Mouse (Mus musculus): ENCODE data around the gene Pdzd2. TPM values are rescaled to one million over a fixed set of nuclear protein-coding genes. Genes with fewer than 3 reads are reported as not detected.

The Pdzd2 gene
- polyA plus RNA-seq, 1 experiment from 2014 or later, result 19.1 TPM

DNA sequence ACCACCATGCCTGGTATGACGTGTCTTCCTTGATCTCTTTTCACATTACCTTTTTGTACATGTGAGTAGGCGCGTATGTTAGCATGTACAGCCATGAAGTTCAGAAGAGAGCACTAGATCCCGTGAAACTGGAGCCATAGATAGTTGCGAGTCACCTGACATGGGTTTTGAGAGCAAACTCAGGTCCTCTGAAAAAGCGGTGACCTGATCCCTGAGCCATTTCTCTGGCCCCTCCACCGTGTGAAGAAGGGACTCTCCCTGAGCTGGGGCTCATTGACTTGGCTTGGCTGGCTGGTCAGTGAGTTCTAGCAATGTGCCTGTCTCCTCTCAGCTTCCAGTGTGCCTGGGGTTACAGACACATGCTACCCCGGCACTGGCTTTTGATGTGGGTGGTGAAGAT lies 102.2 kb downstream of the Pdzd2 start:
- 84% methylated on average over 8 of the region's 8 CpGs for WGBS
- H3K4me2 ChIP-seq (ENCODE audit: low read length), result no peak overlapping the region

DNA sequence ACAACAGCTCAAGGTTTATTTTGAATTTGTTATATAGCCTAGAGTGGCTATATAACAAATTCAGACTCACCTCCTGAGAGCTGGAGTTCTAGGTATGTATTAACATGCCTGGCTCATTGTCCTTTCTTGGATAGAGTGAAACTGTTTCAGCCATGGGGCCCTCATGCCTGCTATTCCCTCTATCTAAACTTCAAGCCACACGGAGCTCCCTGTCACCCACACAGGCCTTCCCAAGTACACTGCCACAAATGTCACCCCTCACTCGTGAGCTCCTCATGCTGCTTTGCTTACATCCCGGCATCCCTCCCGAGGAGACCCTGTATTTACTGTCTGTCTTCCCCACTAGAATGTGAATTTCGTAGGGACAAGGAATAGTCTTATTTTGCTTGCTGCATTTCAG lies 103.3 kb downstream of the Pdzd2 start:
- no peak overlapping the region for H3K9ac ChIP-seq (ENCODE audit: low read depth, low read length)
- no peak overlapping the region for H3K4me2 ChIP-seq (ENCODE audit: low read length)
- no peaks in the 10 kb centered on the region for H3K36me3 ChIP-seq (ENCODE audit: insufficient read depth, low read length)
- no peaks in the 10 kb centered on the region for H3K9me3 ChIP-seq (replicated peaks; ENCODE audit: low read length)
- no peak overlapping the region for H3K4me3 ChIP-seq (replicated peaks; ENCODE audit: low read depth, low read length)
- ATAC-seq (replicated peaks; ENCODE audit: low FRiP score, low read depth) (no peak), DNase-seq (ENCODE audit: low spot score) (no peak)
- no peaks in the 10 kb centered on the region for H3K27me3 ChIP-seq (ENCODE audit: insufficient read depth, low read length)
- no peak for TF ChIP-seq CTCF (IDR thresholded peaks at IDR 0.05; ENCODE audit: low read depth)
- H3K27ac ChIP-seq, result no peak overlapping the region
- 89% methylated on average over 5 of the region's 5 CpGs for WGBS
- H3K4me1 ChIP-seq (replicated peaks; ENCODE audit: insufficient read depth, low read length), result no peaks in the 10 kb centered on the region

More for the DNA sequence above, 102.2 kb downstream of the Pdzd2 start:
- no peaks in the 10 kb centered on the region for H3K27me3 ChIP-seq (ENCODE audit: insufficient read depth, low read length)
- H3K9ac ChIP-seq (ENCODE audit: low read depth, low read length), result no peak overlapping the region
- no peaks in the 10 kb centered on the region for H3K4me1 ChIP-seq (replicated peaks; ENCODE audit: insufficient read depth, low read length)
- no peak overlapping the region for H3K27ac ChIP-seq
- ATAC-seq (replicated peaks; ENCODE audit: low FRiP score, low read depth), result no peak
- DNase-seq (ENCODE audit: low spot score), result no peak
- TF ChIP-seq CTCF (IDR thresholded peaks at IDR 0.05; ENCODE audit: low read depth), result no peak
- no peaks in the 10 kb centered on the region for H3K9me3 ChIP-seq (replicated peaks; ENCODE audit: low read length)
- H3K4me3 ChIP-seq (replicated peaks; ENCODE audit: low read depth, low read length), result no peak overlapping the region
- no peaks in the 10 kb centered on the region for H3K36me3 ChIP-seq (ENCODE audit: insufficient read depth, low read length)

DNA sequence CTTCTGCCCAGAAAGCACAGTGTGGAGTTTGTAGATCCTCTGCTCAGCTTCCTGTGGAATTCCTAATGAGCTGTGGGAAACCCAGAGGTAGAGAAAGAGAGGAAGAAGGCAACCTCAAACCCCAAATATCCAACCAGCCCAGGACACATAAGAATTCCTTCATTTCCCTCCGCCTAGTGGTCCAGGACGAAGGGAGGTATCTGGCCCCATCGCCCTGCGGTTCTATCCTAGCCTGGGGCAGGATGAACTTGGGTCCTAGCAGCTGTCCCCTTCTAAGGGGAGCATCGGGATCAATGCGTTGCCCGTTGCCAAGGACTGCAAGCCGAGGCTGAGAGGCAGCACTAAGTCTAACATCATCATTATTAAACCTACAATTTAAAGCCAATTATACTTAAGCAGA lies 104.8 kb downstream of the Pdzd2 start:
- no peaks in the 10 kb centered on the region for H3K9me3 ChIP-seq (replicated peaks; ENCODE audit: low read length)
- H3K4me1 ChIP-seq (replicated peaks; ENCODE audit: insufficient read depth, low read length), result 0 out of 2 replicates have a peak, but pooled peaks cover 5% of the 10 kb centered on the region
- no peaks in the 10 kb centered on the region for H3K36me3 ChIP-seq (ENCODE audit: insufficient read depth, low read length)
- H3K27me3 ChIP-seq (ENCODE audit: insufficient read depth, low read length), result no peaks in the 10 kb centered on the region
- ATAC-seq (replicated peaks; ENCODE audit: low FRiP score, low read depth) (no peak), DNase-seq (ENCODE audit: low spot score) (no peak)
- no peak for TF ChIP-seq CTCF (IDR thresholded peaks at IDR 0.05; ENCODE audit: low read depth)
- 83% methylated on average over 8 of the region's 8 CpGs for WGBS
- H3K4me2 ChIP-seq (ENCODE audit: low read length), result no peak overlapping the region
- H3K4me3 ChIP-seq (replicated peaks; ENCODE audit: low read depth, low read length), result no peak overlapping the region
- H3K27ac ChIP-seq, result no peak overlapping the region
- H3K9ac ChIP-seq (ENCODE audit: low read depth, low read length), result no peak overlapping the region

DNA sequence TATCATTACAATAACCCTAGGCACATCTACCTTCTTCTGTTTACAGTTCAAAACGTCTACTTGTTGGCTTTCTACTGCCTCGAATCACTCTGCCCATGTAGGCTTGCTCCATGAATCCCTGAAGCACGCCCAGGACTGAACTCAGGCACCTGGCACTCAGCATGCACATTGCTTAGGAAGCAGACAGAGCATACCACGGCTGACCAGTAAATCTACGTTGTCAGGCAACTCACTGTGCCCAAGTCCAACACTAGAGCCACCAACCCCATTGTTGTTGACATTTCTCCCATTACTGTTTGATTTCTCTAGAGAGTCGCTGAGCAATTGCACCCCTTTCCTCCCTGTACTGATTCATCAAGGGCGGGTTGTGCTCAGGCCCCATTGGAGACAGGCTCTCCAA lies 110.6 kb downstream of the Pdzd2 start:
- no peak overlapping the region for H3K4me3 ChIP-seq (replicated peaks; ENCODE audit: low read depth, low read length)
- 72% methylated on average over 7 of the region's 7 CpGs for WGBS
- H3K9ac ChIP-seq (ENCODE audit: low read depth, low read length), result no peak overlapping the region
- no peak overlapping the region for H3K4me2 ChIP-seq (ENCODE audit: low read length)
- DNase-seq (ENCODE audit: low spot score), result no peak
- no peaks in the 10 kb centered on the region for H3K36me3 ChIP-seq (ENCODE audit: insufficient read depth, low read length)
- H3K9me3 ChIP-seq (replicated peaks; ENCODE audit: low read length), result no peaks in the 10 kb centered on the region
- no peak for TF ChIP-seq CTCF (IDR thresholded peaks at IDR 0.05; ENCODE audit: low read depth)
- 0 out of 2 replicates have a peak, but pooled peaks cover 5% of the 10 kb centered on the region for H3K4me1 ChIP-seq (replicated peaks; ENCODE audit: insufficient read depth, low read length)
- no peak overlapping the region for H3K27ac ChIP-seq
- H3K27me3 ChIP-seq (ENCODE audit: insufficient read depth, low read length), result no peaks in the 10 kb centered on the region
- ATAC-seq (replicated peaks; ENCODE audit: low FRiP score, low read depth), result no peak

DNA sequence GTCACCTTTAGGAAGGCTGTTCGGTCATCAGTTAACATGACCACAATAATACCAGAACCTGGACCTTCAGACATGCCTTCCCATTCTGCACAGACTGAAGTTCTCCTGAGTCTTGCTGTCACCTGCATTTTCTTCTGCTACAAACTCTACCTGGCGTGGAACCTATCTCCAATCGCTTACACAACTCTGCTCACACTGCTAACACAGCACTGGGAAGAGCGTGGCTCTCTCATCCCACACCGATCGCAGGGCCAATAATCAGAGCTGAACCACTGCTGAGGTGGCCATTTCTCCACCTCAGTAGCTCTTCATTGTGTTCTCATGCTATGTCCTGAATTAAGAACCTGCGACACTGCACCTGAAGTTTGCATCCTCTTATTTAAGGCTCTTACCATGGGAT lies 111.3 kb downstream of the Pdzd2 start:
- Histone ChIP-seq H3K9me3 (replicated peaks; ENCODE audit: low read length) (no peaks in the 10 kb centered on the region), H3K36me3 (ENCODE audit: insufficient read depth, low read length) (no peaks in the 10 kb centered on the region), H3K4me1 (replicated peaks; ENCODE audit: insufficient read depth, low read length) (0 out of 2 replicates have a peak, but pooled peaks cover 5% of the 10 kb centered on the region), H3K4me3 (replicated peaks; ENCODE audit: low read depth, low read length) (no peak overlapping the region), H3K4me2 (ENCODE audit: low read length) (no peak overlapping the region), H3K9ac (ENCODE audit: low read depth, low read length) (no peak overlapping the region), H3K27ac (no peak overlapping the region), H3K27me3 (ENCODE audit: insufficient read depth, low read length) (no peaks in the 10 kb centered on the region)
- TF ChIP-seq CTCF (IDR thresholded peaks at IDR 0.05; ENCODE audit: low read depth), result no peak
- WGBS, result 96% methylated on average over 7 of the region's 7 CpGs
- DNase-seq (ENCODE audit: low spot score) (no peak), ATAC-seq (replicated peaks; ENCODE audit: low FRiP score, low read depth) (no peak)

DNA sequence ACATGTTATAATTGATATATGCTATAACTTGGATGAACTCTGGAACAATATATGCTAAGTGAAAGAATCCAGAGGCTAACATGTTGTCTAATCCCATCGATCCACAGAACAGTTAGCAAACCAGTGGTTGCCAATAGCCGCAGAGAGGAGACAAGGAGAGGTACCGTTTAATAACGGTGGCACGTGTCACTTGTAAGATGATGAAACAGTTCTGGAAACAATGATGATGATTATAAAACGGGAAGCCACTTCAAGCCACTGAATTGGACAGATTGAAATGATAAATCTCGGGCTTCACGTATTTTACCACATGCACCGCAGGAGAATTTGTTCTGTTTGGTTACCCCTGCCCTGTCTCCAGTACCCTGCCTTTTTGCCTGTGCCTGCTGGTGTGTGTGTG lies 112.8 kb downstream of the Pdzd2 start:
- Histone ChIP-seq H3K4me2 (ENCODE audit: low read length) (no peak overlapping the region), H3K9ac (ENCODE audit: low read depth, low read length) (no peak overlapping the region), H3K27ac (no peak overlapping the region), H3K4me1 (replicated peaks; ENCODE audit: insufficient read depth, low read length) (0 out of 2 replicates have a peak, but pooled peaks cover 5% of the 10 kb centered on the region), H3K4me3 (replicated peaks; ENCODE audit: low read depth, low read length) (no peak overlapping the region), H3K27me3 (ENCODE audit: insufficient read depth, low read length) (no peaks in the 10 kb centered on the region), H3K9me3 (replicated peaks; ENCODE audit: low read length) (no peaks in the 10 kb centered on the region), H3K36me3 (ENCODE audit: insufficient read depth, low read length) (no peaks in the 10 kb centered on the region)
- no peak for ATAC-seq (replicated peaks; ENCODE audit: low FRiP score, low read depth)
- TF ChIP-seq CTCF (IDR thresholded peaks at IDR 0.05; ENCODE audit: low read depth), result no peak
- 89% methylated on average over 9 of the region's 9 CpGs for WGBS
- DNase-seq (ENCODE audit: low spot score), result no peak

DNA sequence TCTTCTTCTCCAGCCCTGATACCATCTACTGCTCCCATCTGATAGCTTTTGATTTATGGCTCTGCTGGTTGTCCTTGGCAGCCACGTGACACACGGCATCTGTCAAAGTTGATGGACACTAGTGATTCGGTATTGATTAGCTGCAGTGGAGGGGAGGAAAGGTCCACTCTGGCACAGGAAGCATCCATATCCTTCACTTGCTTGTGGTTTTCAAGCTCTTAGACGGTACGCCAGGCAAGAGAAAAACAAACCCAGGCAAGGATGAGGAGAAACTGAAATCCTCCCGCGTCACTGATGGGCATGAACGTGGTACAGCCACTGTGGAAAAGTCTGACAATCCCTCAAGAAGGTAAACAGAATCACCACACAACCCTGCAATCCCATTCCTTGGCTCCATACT lies 113.6 kb downstream of the Pdzd2 start:
- no peak overlapping the region for H3K4me3 ChIP-seq (replicated peaks; ENCODE audit: low read depth, low read length)
- no peaks in the 10 kb centered on the region for H3K27me3 ChIP-seq (ENCODE audit: insufficient read depth, low read length)
- WGBS, result 72% methylated on average over 8 of the region's 8 CpGs
- ATAC-seq (replicated peaks; ENCODE audit: low FRiP score, low read depth), result no peak
- no peak overlapping the region for H3K9ac ChIP-seq (ENCODE audit: low read depth, low read length)
- DNase-seq (ENCODE audit: low spot score), result no peak
- TF ChIP-seq CTCF (IDR thresholded peaks at IDR 0.05; ENCODE audit: low read depth), result no peak
- no peak overlapping the region for H3K27ac ChIP-seq
- no peaks in the 10 kb centered on the region for H3K36me3 ChIP-seq (ENCODE audit: insufficient read depth, low read length)
- no peaks in the 10 kb centered on the region for H3K9me3 ChIP-seq (replicated peaks; ENCODE audit: low read length)
- no peak overlapping the region for H3K4me2 ChIP-seq (ENCODE audit: low read length)
- H3K4me1 ChIP-seq (replicated peaks; ENCODE audit: insufficient read depth, low read length), result 0 out of 2 replicates have a peak, but pooled peaks cover 4% of the 10 kb centered on the region
